Mouse (Mus musculus) macrophage (primary cell): ENCODE data around the gene Cnpy2. TPM values are rescaled to one million over a fixed set of nuclear protein-coding genes. Genes with fewer than 3 reads are reported as not detected.

Experiments
- H3K27ac ChIP-seq: fragments of 350-480 bp; formaldehyde crosslinking; 2 replicates; pipeline ENCODE4 v1.9.0; 2021
- H3K36me3 ChIP-seq: fragments of 350-480 bp; formaldehyde crosslinking; 2 replicates; pipeline ENCODE4 v1.9.0; 2021; ENCODE audit errors: inconsistent target
- H3K4me3 ChIP-seq: fragments of 350-480 bp; formaldehyde crosslinking; 2 replicates; pipeline ENCODE4 v1.9.0; 2021; ENCODE audit errors: inconsistent target
- H3K79me2 ChIP-seq: fragments of 350-480 bp; formaldehyde crosslinking; 2 replicates; pipeline ENCODE4 v1.9.0; 2021; ENCODE audit errors: inconsistent target
- WGBS: methylation state at CpG from one replicate; pipeline ENCODE4 v1.1.7; 2026; ENCODE audit warnings: inconsistent platforms; ENCODE audit not compliant: missing documents; 5-methylcytosine and 5-hydroxymethylcytosine counted together
- polyA plus RNA-seq: library from polyadenylated mRNA; stranded (reverse); fragments of 250-400 nt; gene quantifications from 3 replicates; pipeline ENCODE4 v1.2.4, GENCODE M21; 2018; ENCODE audit warnings: inconsistent platforms

Cnpy2 gene
- polyA plus RNA-seq, 1 experiment from 2014 or later = 112 TPM

- peaks cover 9% of the 10 kb centered on the region; the same call in 1 of the 2 replicates for H3K36me3 ChIP-seq
- H3K27ac ChIP-seq = peak within 1 kb of the TSS; percentile 81
- under 1% methylated on average over 85 of the region's 87 CpGs for WGBS
- peaks cover 42% of the 10 kb centered on the region for H3K79me2 ChIP-seq
- peak within 1 kb of the TSS; percentile 78 for H3K4me3 ChIP-seq
Observed at GRCm38 (mm10) chr10:128368402-128369217, 46.4 kb downstream of the Cnpy2 start, which contains the start of gene Coq10a. Gene Coq10a, minus strand, starts transcription at chr10:128368997.

GRCm38 (mm10) chr10:128369218-128369543, 46.9 kb downstream of the Cnpy2 start:
- Histone ChIP-seq H3K27ac (peak overlapping the region; percentile 81), H3K79me2 (peaks cover 41% of the 10 kb centered on the region), H3K4me3 (peak overlapping the region; percentile 38), H3K36me3 (peaks cover 8% of the 10 kb centered on the region; the same call in 1 of the 2 replicates)
- 4% methylated on average over 8 of the region's 9 CpGs for WGBS

- Histone ChIP-seq H3K4me3 (peak overlapping the region; percentile 38; the same call in 1 of the 2 replicates), H3K36me3 (peaks cover 8% of the 10 kb centered on the region; the same call in 1 of the 2 replicates), H3K79me2 (peaks cover 37% of the 10 kb centered on the region), H3K27ac (peak overlapping the region; percentile 81)
- 90% methylated on average over 6 of the region's 6 CpGs for WGBS
Observed at GRCm38 (mm10) chr10:128369599-128369998, 47.3 kb downstream of the Cnpy2 start.

GRCm38 (mm10) chr10:128370021-128370420, 47.8 kb downstream of the Cnpy2 start:
- WGBS = 88% methylated on average over 5 of the region's 6 CpGs
- H3K27ac ChIP-seq = 0 out of 2 replicates have a peak overlapping the region, but pooled peaks have one; percentile 81

GRCm38 (mm10) chr10:128370601-128371000, 48.3 kb downstream of the Cnpy2 start:
- WGBS = 58% methylated on average over 4 of the region's 4 CpGs
- H3K27ac ChIP-seq = no peak overlapping the region

More at GRCm38 (mm10) chr10:128370021-128370420, 47.8 kb downstream of the Cnpy2 start:
- H3K4me3 ChIP-seq = no peak overlapping the region
- peaks cover 33% of the 10 kb centered on the region for H3K79me2 ChIP-seq
- peaks cover 5% of the 10 kb centered on the region; the same call in 1 of the 2 replicates for H3K36me3 ChIP-seq

GRCm38 (mm10) chr10:128372142-128372541, 49.9 kb downstream of the Cnpy2 start:
- no peak overlapping the region for H3K4me3 ChIP-seq
- H3K36me3 ChIP-seq = no peaks in the 10 kb centered on the region
- peaks cover 12% of the 10 kb centered on the region for H3K79me2 ChIP-seq
- 81% methylated on average over 5 of the region's 5 CpGs for WGBS
- peak overlapping the region; percentile 85 for H3K27ac ChIP-seq

More at GRCm38 (mm10) chr10:128370601-128371000, 48.3 kb downstream of the Cnpy2 start:
- Histone ChIP-seq H3K4me3 (no peak overlapping the region), H3K36me3 (no peaks in the 10 kb centered on the region), H3K79me2 (peaks cover 27% of the 10 kb centered on the region)

- Histone ChIP-seq H3K79me2 (peaks cover 10% of the 10 kb centered on the region), H3K4me3 (no peak overlapping the region), H3K36me3 (no peaks in the 10 kb centered on the region), H3K27ac (peak overlapping the region; percentile 85)
- 36% methylated on average over 5 of the region's 6 CpGs for WGBS
Observed at GRCm38 (mm10) chr10:128372989-128373748, 50.9 kb downstream of the Cnpy2 start.

GRCm38 (mm10) chr10:128374393-128374792, 52.1 kb downstream of the Cnpy2 start:
- Histone ChIP-seq H3K4me3 (no peak overlapping the region), H3K27ac (peak overlapping the region; percentile 85), H3K36me3 (peaks cover 7% of the 10 kb centered on the region; the same call in 1 of the 2 replicates), H3K79me2 (peaks cover 21% of the 10 kb centered on the region)
- whole genome bisulfite sequencing = 100% methylated on average over 6 of the region's 6 CpGs

- WGBS = 66% methylated on average over 4 of the region's 4 CpGs
- peak overlapping the region; percentile 22; the same call in 1 of the 2 replicates for H3K4me3 ChIP-seq
- H3K27ac ChIP-seq = peak overlapping the region; percentile 77
- peaks cover 26% of the 10 kb centered on the region for H3K79me2 ChIP-seq
- peaks cover 20% of the 10 kb centered on the region; the same call in 1 of the 2 replicates for H3K36me3 ChIP-seq
Observed at GRCm38 (mm10) chr10:128376099-128376454, 53.8 kb downstream of the Cnpy2 start.

GRCm38 (mm10) chr10:128376455-128377211, 54.4 kb downstream of the Cnpy2 start, which contains the start of gene Ankrd52:
Gene Ankrd52, plus strand, starts transcription at chr10:128377115.
- Histone ChIP-seq H3K36me3 (peaks cover 24% of the 10 kb centered on the region), H3K27ac (peak within 1 kb of the TSS; percentile 77)
- WGBS = 1% methylated on average over 73 of the region's 73 CpGs

More at GRCm38 (mm10) chr10:128376455-128377211, 54.4 kb downstream of the Cnpy2 start, which contains the start of gene Ankrd52:
- peaks cover 26% of the 10 kb centered on the region for H3K79me2 ChIP-seq
- H3K4me3 ChIP-seq = peak within 1 kb of the TSS; percentile 76

Other genes with a start within 250 kb of the Cnpy2 start
- 455 to 1,015 TPM (median 549 TPM) in 3 replicates for gene Atp5b, start 239.2 kb upstream of the Cnpy2 start, polyA plus RNA-seq
- 20.2 to 33.8 TPM (median 31.2 TPM) in 3 replicates for gene Baz2a, start 230.9 kb upstream of the Cnpy2 start, polyA plus RNA-seq
- gene Rbms2, start 142.2 kb upstream of the Cnpy2 start, polyA plus RNA-seq = 18.9 to 45.4 TPM (median 23.8 TPM) in 3 replicates
- gene Gls2, start 128.0 kb upstream of the Cnpy2 start, polyA plus RNA-seq = not detected in 3 replicates
- 5.3 to 10.6 TPM (median 6.9 TPM) in 3 replicates for gene Spryd4, start 110.7 kb upstream of the Cnpy2 start, polyA plus RNA-seq
- not detected in 3 replicates for gene Mip, start 96.6 kb upstream of the Cnpy2 start, polyA plus RNA-seq
- 4.1 to 22.4 TPM (median 9.6 TPM) in 3 replicates for gene Timeless, start 90.4 kb upstream of the Cnpy2 start, polyA plus RNA-seq
- not detected in 3 replicates for gene Apon, start 68.4 kb upstream of the Cnpy2 start, polyA plus RNA-seq
- gene Apof, start 53.8 kb upstream of the Cnpy2 start, polyA plus RNA-seq = 0.16 to 0.18 TPM in 2 of 3 replicates, not detected in the other
- gene Stat2, start 51.9 kb upstream of the Cnpy2 start, polyA plus RNA-seq = 83.8 to 206 TPM (median 96.7 TPM) in 3 replicates
- gene Il23a, start 23.7 kb upstream of the Cnpy2 start, polyA plus RNA-seq = 0.10 TPM in 1 of 3 replicates, not detected in the others
- gene Pan2, start 19.1 kb upstream of the Cnpy2 start, polyA plus RNA-seq = 2.9 to 5.7 TPM (median 3.4 TPM) in 3 replicates
- 94.4 to 128 TPM (median 100 TPM) in 3 replicates for gene Cs, start 15.3 kb downstream of the Cnpy2 start, polyA plus RNA-seq
- gene Coq10a, start 46.5 kb downstream of the Cnpy2 start, polyA plus RNA-seq = 20.5 to 35.2 TPM (median 25.5 TPM) in 3 replicates
- 23.3 to 29.3 TPM (median 26.0 TPM) in 3 replicates for gene Ankrd52, start 54.7 kb downstream of the Cnpy2 start, polyA plus RNA-seq
- gene Slc39a5, start 78.8 kb downstream of the Cnpy2 start, polyA plus RNA-seq = not detected in 3 replicates
- 44.1 to 130 TPM (median 65.7 TPM) in 3 replicates for gene Nabp2, start 89.0 kb downstream of the Cnpy2 start, polyA plus RNA-seq
- gene Rnf41, start 89.2 kb downstream of the Cnpy2 start, polyA plus RNA-seq = 26.5 to 35.2 TPM (median 33.6 TPM) in 3 replicates
- gene Smarcc2, start 136.8 kb downstream of the Cnpy2 start, polyA plus RNA-seq = 73.6 to 136 TPM (median 74.8 TPM) in 3 replicates
- gene Myl6, start 171.7 kb downstream of the Cnpy2 start, polyA plus RNA-seq = 1,390 to 2,190 TPM (median 1,921 TPM) in 3 replicates
- gene Myl6b, start 176.2 kb downstream of the Cnpy2 start, polyA plus RNA-seq = 0.73 to 1.7 TPM (median 1.4 TPM) in 3 replicates
- gene Esyt1, start 203.4 kb downstream of the Cnpy2 start, polyA plus RNA-seq = 147 to 161 TPM (median 155 TPM) in 3 replicates
- gene Zc3h10, start 225.3 kb downstream of the Cnpy2 start, polyA plus RNA-seq = 6.7 to 13.0 TPM (median 9.6 TPM) in 3 replicates
- 1,107 to 2,183 TPM (median 2,047 TPM) in 3 replicates for gene Rpl41, start 226.8 kb downstream of the Cnpy2 start, polyA plus RNA-seq
- gene Pa2g4, start 243.5 kb downstream of the Cnpy2 start, polyA plus RNA-seq = 45.8 to 148 TPM (median 116 TPM) in 3 replicates